Mouse (Mus musculus) thymus, adult 2 months (tissue): Measurements from ENCODE around the gene Traf3ip2. TPM values are rescaled to one million over a fixed set of nuclear protein-coding genes. Genes with fewer than 3 reads are reported as not detected.

Source experiments
- DNase-seq: peaks from one replicate; pipeline ENCODE4 v3.0.0; 2021
- H3K27ac ChIP-seq: fragments of 200-500 bp; 2 replicates; pipeline ENCODE4 v1.5.1; 2012; ENCODE audit warnings: low read length, control low read depth; ENCODE audit not compliant: control insufficient read depth, insufficient read depth
- H3K27me3 ChIP-seq: fragments of 200-500 bp; 2 replicates; pipeline ENCODE4 v1.6.1; 2012; ENCODE audit warnings: mild to moderate bottlenecking, low read length, moderate library complexity, mixed read lengths; ENCODE audit not compliant: control insufficient read depth, insufficient read depth
- H3K36me3 ChIP-seq: fragments of 200-500 bp; 2 replicates; pipeline ENCODE4 v1.6.1; 2012; ENCODE audit warnings: mild to moderate bottlenecking, low read length, moderate library complexity; ENCODE audit not compliant: control insufficient read depth, insufficient read depth
- H3K4me1 ChIP-seq: fragments of 200-500 bp; replicated peaks from 2 replicates; pipeline ENCODE4 v1.6.1; 2012; ENCODE audit warnings: low read length; ENCODE audit not compliant: control insufficient read depth, insufficient read depth
- H3K4me3 ChIP-seq: fragments of 200-500 bp; 2 replicates; pipeline ENCODE4 v1.5.1; 2012; ENCODE audit warnings: mild to moderate bottlenecking, low read length, control low read depth, moderate library complexity; ENCODE audit not compliant: control insufficient read depth, insufficient read depth
- CTCF ChIP-seq: fragments of 200-500 bp; IDR thresholded peaks from 2 replicates; pipeline ENCODE4 v1.5.1; 2012; ENCODE audit warnings: mild to moderate bottlenecking, control low read depth, low read length, moderate library complexity, borderline replicate concordance; ENCODE audit not compliant: control insufficient read depth, poor library complexity, insufficient read depth; ENCODE audit errors: extremely low read depth
- POLR2A ChIP-seq: fragments of 200-500 bp; IDR thresholded peaks from 2 replicates; pipeline ENCODE4 v1.6.1; 2012; ENCODE audit warnings: mild to moderate bottlenecking, low read length, control low read depth, moderate library complexity; ENCODE audit not compliant: control insufficient read depth, poor library complexity, insufficient read depth; ENCODE audit errors: extremely low read depth
- WGBS: fragments of 180-500 bp; shearing (Covaris S2); methylation state at CpG from one replicate; pipeline ENCODE4 v1.1.7; 2018; 5-methylcytosine and 5-hydroxymethylcytosine counted together
- polyA plus RNA-seq: library from polyadenylated mRNA; depleted of rRNA; stranded (reverse); fragments of >200 nt; gene quantifications from 2 replicates; pipeline ENCODE4 v1.2.3, GENCODE M21; 2012

Traf3ip2 gene
- polyA plus RNA-seq, 1 experiment, result 21.3 TPM

GRCm38 (mm10) chr10:39587973-39588746, 24.6 kb upstream of the Traf3ip2 start:
- H3K36me3 ChIP-seq, result no peaks in the 10 kb centered on the region
- no peak overlapping the region for H3K27ac ChIP-seq
- WGBS, result 94% methylated on average over 8 of the region's 8 CpGs

GRCm38 (mm10) chr10:39589765-39590546, 22.8 kb upstream of the Traf3ip2 start:
- no peak overlapping the region for H3K27ac ChIP-seq
- no peak for TF ChIP-seq CTCF
- no peak for TF ChIP-seq POLR2A
- no peaks in the 10 kb centered on the region for H3K4me1 ChIP-seq
- no peaks in the 10 kb centered on the region for H3K27me3 ChIP-seq
- H3K4me3 ChIP-seq, result peak overlapping the region; percentile 23; the same call in 1 of the 2 replicates
- DNase-seq, result no peak
- H3K36me3 ChIP-seq, result no peaks in the 10 kb centered on the region
- 55% methylated on average over 19 of the region's 19 CpGs for WGBS

More at GRCm38 (mm10) chr10:39587973-39588746, 24.6 kb upstream of the Traf3ip2 start:
- TF ChIP-seq CTCF (no peak), POLR2A (no peak)
- Histone ChIP-seq H3K4me3 (no peak overlapping the region), H3K4me1 (0 out of 2 replicates have a peak, but pooled peaks cover 2% of the 10 kb centered on the region), H3K27me3 (no peaks in the 10 kb centered on the region)
- DNase-seq, result no peak

GRCm38 (mm10) chr10:39590629-39591028, 22.1 kb upstream of the Traf3ip2 start:
- DNase-seq, result no peak
- Histone ChIP-seq H3K36me3 (no peaks in the 10 kb centered on the region), H3K27ac (no peak overlapping the region), H3K27me3 (no peaks in the 10 kb centered on the region), H3K4me1 (no peaks in the 10 kb centered on the region), H3K4me3 (peak overlapping the region; percentile 23; the same call in 1 of the 2 replicates)
- TF ChIP-seq POLR2A, result no peak
- TF ChIP-seq CTCF, result no peak
- 42% methylated on average over 10 of the region's 10 CpGs for WGBS

- peaks cover 2% of the 10 kb centered on the region; the same call in 1 of the 2 replicates for H3K4me1 ChIP-seq
- H3K36me3 ChIP-seq, result no peaks in the 10 kb centered on the region
- H3K27ac ChIP-seq, result no peak overlapping the region
- H3K27me3 ChIP-seq, result no peaks in the 10 kb centered on the region
- H3K4me3 ChIP-seq, result no peak overlapping the region
- no peak for TF ChIP-seq CTCF
- no peak for TF ChIP-seq POLR2A
- no peak for DNase-seq
- 98% methylated on average over 4 of the region's 4 CpGs for WGBS
Measured at GRCm38 (mm10) chr10:39592501-39592900, 20.2 kb upstream of the Traf3ip2 start.

- TF ChIP-seq CTCF (no peak), POLR2A (no peak)
- no peaks in the 10 kb centered on the region for H3K27me3 ChIP-seq
- DNase-seq, result no peak
- 100% methylated on average over 1 of the region's 1 CpGs for WGBS
- H3K36me3 ChIP-seq, result no peaks in the 10 kb centered on the region
- no peak overlapping the region for H3K27ac ChIP-seq
- H3K4me1 ChIP-seq, result peaks cover 2% of the 10 kb centered on the region; the same call in 1 of the 2 replicates
- no peak overlapping the region for H3K4me3 ChIP-seq
Measured at GRCm38 (mm10) chr10:39594716-39595115, 18.0 kb upstream of the Traf3ip2 start.

GRCm38 (mm10) chr10:39595862-39596261, 16.9 kb upstream of the Traf3ip2 start:
- Histone ChIP-seq H3K27ac (no peak overlapping the region), H3K4me1 (peaks cover 4% of the 10 kb centered on the region), H3K36me3 (no peaks in the 10 kb centered on the region), H3K27me3 (no peaks in the 10 kb centered on the region), H3K4me3 (no peak overlapping the region)
- 13% methylated on average over 3 of the region's 3 CpGs for WGBS
- TF ChIP-seq POLR2A, result no peak
- no peak for DNase-seq
